Mouse (Mus musculus): ENCODE results near the gene Golm1.
A peak's percentile ranks its signal among the peaks of the same experiment; 100 is the strongest.
"Not testable (repeated sequence)": the region's sequence is repeated elsewhere in the genome, so short reads cannot be mapped to it uniquely, and the experiment has no call there.

Golm1 gene

GRCm38 (mm10) chr13:59675151-59676011, at the start of gene Golm1:
Gene Golm1 (minus strand): TSS chr13:59675811.
- Histone ChIP-seq H3K27me3 (ENCODE audit: control insufficient read depth, insufficient read depth, low read length, poor library complexity, severe bottlenecking) (no peaks in the 10 kb centered on the region), H3K36me3 (ENCODE audit: control insufficient read depth, insufficient read depth, low read length, poor library complexity, severe bottlenecking) (no peaks in the 10 kb centered on the region)
- DNase-seq (ENCODE audit: low read depth, low spot score): peak; percentile 48

DNA sequence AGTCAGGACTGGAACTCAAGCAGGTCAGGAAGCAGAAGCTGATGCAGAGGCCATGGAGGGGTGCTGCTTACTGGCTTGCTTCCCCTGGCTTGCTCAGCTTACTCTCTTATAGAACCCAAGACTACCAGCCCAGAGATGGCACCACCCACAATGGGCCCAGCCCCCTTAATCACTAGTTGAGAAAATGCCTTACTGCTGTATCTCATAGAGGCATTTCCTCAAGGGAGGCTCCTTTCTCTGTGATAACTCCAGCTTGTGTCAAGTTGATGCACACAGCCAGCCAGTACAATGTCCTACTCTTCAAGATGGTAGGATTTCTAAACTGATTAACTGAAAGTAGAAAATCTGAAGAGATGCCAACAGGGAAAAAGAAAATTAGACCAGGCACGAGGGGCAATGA, 46.5 kb upstream of the Golm1 start:
- H3K27me3 ChIP-seq (ENCODE audit: control insufficient read depth, insufficient read depth, low read length, poor library complexity, severe bottlenecking); DNase-seq (ENCODE audit: low read depth, low spot score): not testable (repeated sequence)

DNA sequence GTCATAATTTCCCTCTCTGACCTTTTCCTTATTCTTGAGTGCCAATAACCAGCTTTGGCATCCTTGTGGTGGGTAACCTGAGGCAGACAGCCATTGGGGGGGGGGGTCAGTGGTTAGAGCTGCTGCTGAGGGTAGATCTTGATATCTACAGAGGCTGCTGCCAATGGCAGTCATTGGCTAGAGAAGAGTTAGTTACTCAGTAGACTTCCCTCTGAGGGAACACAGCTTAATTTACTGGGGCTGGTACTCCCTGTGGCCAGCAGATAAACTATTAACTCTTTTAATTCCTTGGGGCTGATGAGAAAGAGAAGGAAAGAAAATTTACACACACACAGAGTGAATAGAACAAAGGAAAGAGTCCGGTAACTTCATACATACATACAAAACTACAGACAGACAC, 43.9 kb upstream of the Golm1 start:
- no peak for DNase-seq (ENCODE audit: low read depth, low spot score)
- Histone ChIP-seq H3K27me3 (ENCODE audit: control insufficient read depth, insufficient read depth, low read length, poor library complexity, severe bottlenecking) (no peaks in the 10 kb centered on the region), H3K36me3 (ENCODE audit: control insufficient read depth, insufficient read depth, low read length, poor library complexity, severe bottlenecking) (no peaks in the 10 kb centered on the region)

More for the DNA sequence above, 46.5 kb upstream of the Golm1 start:
- not testable (repeated sequence) for H3K36me3 ChIP-seq (ENCODE audit: control insufficient read depth, insufficient read depth, low read length, poor library complexity, severe bottlenecking)

DNA sequence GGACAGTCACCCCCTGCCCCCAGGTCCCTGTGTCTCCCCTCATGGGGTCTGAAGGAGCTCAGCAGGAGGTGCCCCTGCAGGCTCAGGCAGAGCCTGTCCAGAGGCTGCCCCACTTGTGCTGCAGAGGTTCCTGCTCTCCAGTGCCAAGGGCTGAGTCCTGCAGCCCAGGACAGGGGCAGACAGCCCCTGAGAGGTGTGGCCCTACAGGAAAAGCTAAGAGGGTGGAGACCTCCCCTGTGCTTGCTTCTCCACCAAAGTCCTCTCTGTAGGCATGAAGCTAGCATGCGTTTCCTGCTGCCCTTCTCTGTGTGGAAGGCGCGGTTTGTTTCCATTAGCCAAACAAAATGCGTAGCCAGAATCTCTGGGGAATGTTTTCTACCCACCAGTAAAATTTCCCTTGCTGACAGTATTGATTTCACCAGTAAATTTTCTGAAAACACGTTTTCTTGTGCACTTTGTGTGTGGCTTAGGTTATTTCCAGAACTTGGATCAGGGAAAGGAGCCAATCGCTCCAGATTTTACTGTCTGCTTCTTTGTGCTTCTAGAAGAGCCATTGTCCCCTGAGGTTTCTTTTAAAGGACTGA, 43.3 kb upstream of the Golm1 start:
- DNase-seq (ENCODE audit: low read depth, low spot score); H3K36me3 ChIP-seq (ENCODE audit: control insufficient read depth, insufficient read depth, low read length, poor library complexity, severe bottlenecking); H3K27me3 ChIP-seq (ENCODE audit: control insufficient read depth, insufficient read depth, low read length, poor library complexity, severe bottlenecking): not testable (repeated sequence)

DNA sequence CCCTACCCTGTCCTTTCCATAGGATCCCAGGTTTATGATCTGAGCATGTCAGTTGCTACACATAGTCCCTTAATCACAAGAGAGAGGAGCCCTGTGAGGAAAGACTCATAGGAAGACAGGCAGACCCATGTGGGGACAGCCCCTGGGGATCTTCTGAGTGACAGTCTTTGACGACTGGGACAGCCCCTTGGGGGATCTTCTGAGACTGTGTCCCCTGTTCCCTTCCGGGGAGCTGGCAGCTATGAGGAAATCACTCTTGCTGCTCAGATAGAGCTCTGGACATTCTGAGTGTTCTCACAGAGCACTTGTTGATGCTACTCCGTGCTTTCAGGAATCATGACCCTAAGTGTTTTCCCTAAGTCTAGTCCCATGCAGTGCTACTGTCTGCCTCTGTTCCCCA, 38.1 kb upstream of the Golm1 start:
- peak; percentile 48 for DNase-seq (ENCODE audit: low read depth, low spot score)
- no peaks in the 10 kb centered on the region for H3K27me3 ChIP-seq (ENCODE audit: control insufficient read depth, insufficient read depth, low read length, poor library complexity, severe bottlenecking)
- H3K36me3 ChIP-seq (ENCODE audit: control insufficient read depth, insufficient read depth, low read length, poor library complexity, severe bottlenecking): no peaks in the 10 kb centered on the region

GRCm38 (mm10) chr13:59711984-59712383, 36.4 kb upstream of the Golm1 start, which contains the start of gene Spata31d1b:
Gene Spata31d1b (plus strand): TSS chr13:59712284.
- not testable (repeated sequence) for H3K27me3 ChIP-seq (ENCODE audit: control insufficient read depth, insufficient read depth, low read length, poor library complexity, severe bottlenecking); DNase-seq (ENCODE audit: low read depth, low spot score); H3K36me3 ChIP-seq (ENCODE audit: control insufficient read depth, insufficient read depth, low read length, poor library complexity, severe bottlenecking)

- no peaks in the 10 kb centered on the region for H3K36me3 ChIP-seq (ENCODE audit: control insufficient read depth, insufficient read depth, low read length, poor library complexity, severe bottlenecking)
Observed at GRCm38 (mm10) chr13:59710230-59710629, 34.6 kb upstream of the Golm1 start, which contains the start of gene Spata31d1a. Gene Spata31d1a (minus strand): TSS chr13:59710330.

GRCm38 (mm10) chr13:59704562-59704961, 29.0 kb upstream of the Golm1 start:
- DNase-seq (ENCODE audit: low read depth, low spot score): peak; percentile 25
- H3K27me3 ChIP-seq (ENCODE audit: control insufficient read depth, insufficient read depth, low read length, poor library complexity, severe bottlenecking): no peaks in the 10 kb centered on the region
- H3K36me3 ChIP-seq (ENCODE audit: control insufficient read depth, insufficient read depth, low read length, poor library complexity, severe bottlenecking): no peaks in the 10 kb centered on the region

More at GRCm38 (mm10) chr13:59710230-59710629, 34.6 kb upstream of the Golm1 start, which contains the start of gene Spata31d1a:
- no peaks in the 10 kb centered on the region for H3K27me3 ChIP-seq (ENCODE audit: control insufficient read depth, insufficient read depth, low read length, poor library complexity, severe bottlenecking)
- no peak for DNase-seq (ENCODE audit: low read depth, low spot score)

- Histone ChIP-seq H3K36me3 (ENCODE audit: control insufficient read depth, insufficient read depth, low read length, poor library complexity, severe bottlenecking) (no peaks in the 10 kb centered on the region), H3K27me3 (ENCODE audit: control insufficient read depth, insufficient read depth, low read length, poor library complexity, severe bottlenecking) (no peaks in the 10 kb centered on the region)
- DNase-seq (ENCODE audit: low read depth, low spot score): no peak
Observed at GRCm38 (mm10) chr13:59703514-59703913, 27.9 kb upstream of the Golm1 start.

GRCm38 (mm10) chr13:59700137-59700536, 24.5 kb upstream of the Golm1 start:
- not testable (repeated sequence) for H3K36me3 ChIP-seq (ENCODE audit: control insufficient read depth, insufficient read depth, low read length, poor library complexity, severe bottlenecking); H3K27me3 ChIP-seq (ENCODE audit: control insufficient read depth, insufficient read depth, low read length, poor library complexity, severe bottlenecking); DNase-seq (ENCODE audit: low read depth, low spot score)

DNA sequence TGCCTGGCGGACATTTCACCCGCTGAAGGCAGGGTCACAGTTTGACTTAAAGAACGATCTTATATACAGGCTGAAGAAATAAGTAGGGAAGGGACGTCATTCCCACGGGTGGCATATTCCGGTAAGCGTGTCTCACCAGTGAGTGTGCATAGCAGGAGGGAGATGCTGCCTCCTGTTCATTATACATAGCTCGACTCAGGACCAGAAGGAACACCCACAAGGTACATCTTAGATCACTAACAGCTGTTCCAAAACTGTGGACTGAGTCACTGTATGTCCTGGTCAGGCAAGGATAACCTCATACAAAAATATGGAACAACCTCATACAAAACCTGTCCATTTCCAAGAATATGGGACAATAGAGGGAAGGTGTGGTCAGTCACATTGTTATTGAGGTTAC, 23.5 kb upstream of the Golm1 start:
- no peak for DNase-seq (ENCODE audit: low read depth, low spot score)
- Histone ChIP-seq H3K27me3 (ENCODE audit: control insufficient read depth, insufficient read depth, low read length, poor library complexity, severe bottlenecking) (no peaks in the 10 kb centered on the region), H3K36me3 (ENCODE audit: control insufficient read depth, insufficient read depth, low read length, poor library complexity, severe bottlenecking) (no peaks in the 10 kb centered on the region)

- Histone ChIP-seq H3K27me3 (ENCODE audit: control insufficient read depth, insufficient read depth, low read length, poor library complexity, severe bottlenecking) (no peaks in the 10 kb centered on the region), H3K36me3 (ENCODE audit: control insufficient read depth, insufficient read depth, low read length, poor library complexity, severe bottlenecking) (no peaks in the 10 kb centered on the region)
- DNase-seq (ENCODE audit: low read depth, low spot score): no peak
Observed at GRCm38 (mm10) chr13:59695781-59696180, 20.2 kb upstream of the Golm1 start.

DNA sequence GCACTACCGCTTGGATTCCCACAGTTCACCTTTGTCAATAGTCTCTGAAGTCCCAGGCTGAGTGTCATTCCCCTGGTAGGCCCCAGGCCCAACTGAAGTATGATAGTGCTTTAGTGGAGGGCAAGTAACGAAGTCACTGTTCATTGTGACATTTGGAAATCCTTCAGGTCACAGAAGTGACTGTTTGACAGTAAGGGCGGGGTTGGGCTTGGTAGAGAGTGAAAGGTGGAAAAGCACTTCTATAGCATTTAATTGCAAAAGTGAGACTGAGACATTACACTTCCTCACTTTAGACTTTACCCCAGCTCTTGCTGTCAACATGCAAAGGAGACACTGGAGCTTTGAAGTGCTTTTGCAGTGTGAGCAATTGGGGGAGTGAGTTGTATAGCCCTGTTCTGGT, 18.4 kb upstream of the Golm1 start, which contains the start of gene 4921517D22Rik:
Gene 4921517D22Rik (minus strand): TSS at position 101 of the 400 bp plus-strand sequence.
- H3K27me3 ChIP-seq (ENCODE audit: control insufficient read depth, insufficient read depth, low read length, poor library complexity, severe bottlenecking): no peaks in the 10 kb centered on the region
- DNase-seq (ENCODE audit: low read depth, low spot score): no peak
- H3K36me3 ChIP-seq (ENCODE audit: control insufficient read depth, insufficient read depth, low read length, poor library complexity, severe bottlenecking): no peaks in the 10 kb centered on the region

DNA sequence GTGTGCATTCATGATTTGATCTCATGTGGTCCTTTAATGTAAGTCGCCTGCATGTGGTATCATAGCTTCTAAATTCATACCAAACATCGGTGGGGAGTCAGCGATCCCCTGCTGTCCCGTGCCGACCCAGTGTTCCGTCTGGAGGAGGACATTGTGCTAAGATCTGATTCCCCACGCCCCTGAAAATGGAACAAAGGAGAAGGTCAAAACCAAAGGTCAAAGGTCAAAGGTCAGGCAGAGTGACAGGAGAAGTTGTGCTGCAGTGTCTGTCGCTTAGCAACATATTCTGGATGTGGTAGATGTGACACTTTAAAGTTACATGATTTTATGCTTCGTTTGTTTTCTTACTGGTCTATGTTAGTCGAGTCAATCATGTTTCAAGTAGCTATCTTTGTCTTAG, 15.9 kb upstream of the Golm1 start:
- no peak for DNase-seq (ENCODE audit: low read depth, low spot score)
- Histone ChIP-seq H3K36me3 (ENCODE audit: control insufficient read depth, insufficient read depth, low read length, poor library complexity, severe bottlenecking) (no peaks in the 10 kb centered on the region), H3K27me3 (ENCODE audit: control insufficient read depth, insufficient read depth, low read length, poor library complexity, severe bottlenecking) (no peaks in the 10 kb centered on the region)

DNA sequence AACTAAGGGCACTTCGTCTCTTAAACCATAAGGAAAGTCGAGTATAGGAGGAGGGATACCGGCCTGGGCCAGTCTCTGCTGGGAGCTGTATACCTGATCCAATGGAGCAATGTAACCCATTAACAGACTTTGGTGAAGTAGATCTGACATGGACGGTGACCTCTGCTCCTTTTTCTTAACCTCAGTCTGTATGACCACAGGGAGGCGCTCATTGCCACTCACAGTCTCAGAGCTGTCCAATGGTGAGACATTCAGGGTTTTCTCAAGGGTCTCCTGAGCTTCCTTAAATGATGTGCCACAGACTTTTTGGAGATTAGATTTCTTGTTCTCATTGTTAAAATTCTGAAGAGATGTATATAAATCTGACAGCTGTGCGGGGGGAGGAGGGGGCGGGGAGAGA, 15.0 kb upstream of the Golm1 start:
- Histone ChIP-seq H3K36me3 (ENCODE audit: control insufficient read depth, insufficient read depth, low read length, poor library complexity, severe bottlenecking) (no peaks in the 10 kb centered on the region), H3K27me3 (ENCODE audit: control insufficient read depth, insufficient read depth, low read length, poor library complexity, severe bottlenecking) (no peaks in the 10 kb centered on the region)
- DNase-seq (ENCODE audit: low read depth, low spot score): no peak

All from splenic B cell, adult 2 months (primary cell).